Mouse (Mus musculus): ENCODE data around the gene Cetn3.

The Cetn3 gene

GRCm38 (mm10) chr13:81822750-81823149 lies 39.9 kb downstream of the Cetn3 start:
- no peak for DNase-seq (ENCODE audit: low spot score in 2 of 2)

GRCm38 (mm10) chr13:81824576-81825330 lies 41.9 kb downstream of the Cetn3 start:
- DNase-seq (ENCODE audit: low spot score in 2 of 2), result no peak

- DNase-seq (ENCODE audit: low spot score in 2 of 2), result no peak
Measured at GRCm38 (mm10) chr13:81828486-81828885, 45.6 kb downstream of the Cetn3 start.

- DNase-seq (ENCODE audit: low spot score in 2 of 2), result no peak
Measured at GRCm38 (mm10) chr13:81831838-81832237, 49.0 kb downstream of the Cetn3 start.

GRCm38 (mm10) chr13:81836386-81837177 lies 53.7 kb downstream of the Cetn3 start:
- DNase-seq (ENCODE audit: low spot score in 2 of 2), result no peak

DNA sequence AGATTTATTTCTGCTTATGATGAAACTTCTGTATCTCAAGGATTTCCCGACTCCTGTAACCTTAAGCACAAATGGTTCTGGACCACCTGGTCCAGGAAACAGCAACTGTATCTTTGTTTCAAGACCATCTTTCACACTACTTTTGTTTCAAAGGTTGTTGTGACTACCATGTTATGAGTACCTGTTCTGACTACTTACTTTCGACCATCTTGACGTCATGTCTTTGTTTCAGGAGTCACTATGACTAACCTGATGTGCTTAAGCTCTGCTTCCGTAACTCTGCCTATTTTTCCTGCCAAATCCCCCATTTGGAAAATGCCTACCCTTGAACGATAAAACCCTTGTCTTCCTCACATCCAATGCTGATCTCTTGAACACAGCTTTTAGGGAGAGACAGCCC lies 55.1 kb downstream of the Cetn3 start:
- DNase-seq (ENCODE audit: low spot score in 2 of 2), result no peak

- no peak for DNase-seq (ENCODE audit: low spot score in 2 of 2)
Measured at GRCm38 (mm10) chr13:81838948-81839347, 56.1 kb downstream of the Cetn3 start.

DNA sequence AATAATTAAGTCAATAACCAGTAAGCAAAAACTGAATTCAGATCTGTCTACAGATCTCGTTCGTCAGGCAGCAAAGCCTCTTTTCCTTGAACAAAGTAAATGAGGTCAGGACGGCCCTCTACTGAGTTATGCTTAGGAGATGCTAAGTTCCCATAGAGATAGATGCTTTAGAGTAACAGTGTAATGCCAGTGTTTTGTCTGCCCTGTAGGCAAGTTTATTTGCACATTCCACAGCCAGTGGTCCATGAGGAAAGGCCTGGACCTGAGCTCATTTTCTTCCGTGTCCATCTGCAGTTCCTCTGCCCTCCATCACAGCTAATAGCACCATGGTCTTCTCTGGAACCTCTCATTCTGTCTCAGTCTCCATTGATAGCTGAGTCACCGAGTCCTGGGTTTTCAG lies 57.4 kb downstream of the Cetn3 start:
- no peak for DNase-seq (ENCODE audit: low spot score in 2 of 2)

- DNase-seq (ENCODE audit: low spot score in 2 of 2), result no peak
Measured at GRCm38 (mm10) chr13:81840646-81841045, 57.8 kb downstream of the Cetn3 start.

GRCm38 (mm10) chr13:81842278-81842677 lies 59.4 kb downstream of the Cetn3 start:
- no peak for DNase-seq (ENCODE audit: low spot score in 2 of 2)
